Mouse (Mus musculus) hindbrain, postnatal 0 days (tissue): ENCODE data around the gene Cox7a2. TPM values are rescaled to one million over a fixed set of nuclear protein-coding genes. Genes with fewer than 3 reads are reported as not detected.

ENCODE experiments used
- ATAC-seq: fragments of 200-750 bp; cut with Nextera tagmentation; 2 replicates; pipeline ENCODE4 v1.8.0; 2017; ENCODE audit warnings: mild to moderate bottlenecking, moderate TSS enrichment, moderate library complexity
- DNase-seq: peaks from one replicate; pipeline ENCODE4 v3.0.0-alpha.2; 2015; ENCODE audit warnings: low spot score
- H3K27ac ChIP-seq: fragments of 300-500 bp; sonication (generic); 2 replicates; pipeline ENCODE4 v1.5.1; 2014; ENCODE audit warnings: mild to moderate bottlenecking
- H3K27me3 ChIP-seq: fragments of 300-500 bp; sonication (generic); 2 replicates; pipeline ENCODE4 v1.6.1; 2014; ENCODE audit warnings: low read length, mixed read lengths; ENCODE audit not compliant: insufficient read depth
- H3K36me3 ChIP-seq: fragments of 300-500 bp; sonication (generic); 2 replicates; pipeline ENCODE4 v1.6.1; 2014; ENCODE audit warnings: low read length, mixed read lengths; ENCODE audit not compliant: insufficient read depth
- H3K4me1 ChIP-seq: fragments of 300-500 bp; sonication (generic); 2 replicates; pipeline ENCODE4 v1.6.1; 2014; ENCODE audit warnings: antibody characterized with exemption, low read length, mixed read lengths; ENCODE audit not compliant: insufficient read depth
- H3K4me2 ChIP-seq: fragments of 300-500 bp; sonication (generic); 2 replicates; pipeline ENCODE4 v1.6.1; 2014; ENCODE audit warnings: low read depth, mild to moderate bottlenecking, low read length, moderate library complexity, mixed read lengths
- H3K4me3 ChIP-seq: fragments of 300-500 bp; sonication (generic); 2 replicates; pipeline ENCODE4 v1.5.1; 2014; ENCODE audit warnings: low read length
- H3K9ac ChIP-seq: fragments of 300-500 bp; sonication (generic); replicated peaks from 2 replicates; pipeline ENCODE4 v1.6.1; 2014; ENCODE audit warnings: mild to moderate bottlenecking, low read length, moderate library complexity, mixed read lengths
- H3K9me3 ChIP-seq: fragments of 300-500 bp; sonication (generic); 2 replicates; pipeline ENCODE4 v1.6.1; 2016; ENCODE audit warnings: low read length, mixed read lengths
- CTCF ChIP-seq: IDR thresholded peaks from 2 replicates; pipeline ENCODE4 v1.5.1; 2016; ENCODE audit warnings: antibody characterized with exemption, control low read depth, low read depth
- WGBS: fragments of 180-500 bp; shearing (Covaris S2); extraction: QIAGEN DNeasy Blood & Tissue Kit; methylation state at CpG from one replicate; pipeline ENCODE4 v1.1.7; 2014; 5-methylcytosine and 5-hydroxymethylcytosine counted together
- polyA plus RNA-seq: library from polyadenylated mRNA; unstranded; fragments of >200 nt; fragmentation: Nextera tagmentation; extraction: Ambion mirVana; gene quantifications from 2 replicates; pipeline ENCODE4 v1.2.1, GENCODE M21; 2015
- total RNA-seq: library from RNA; depleted of rRNA; stranded (reverse); fragments of >200 nt; gene quantifications from 2 replicates; pipeline ENCODE4 v1.2.3, GENCODE M21; 2014

The Cox7a2 gene
- total and polyA plus RNA-seq, 2 experiments from 2014 or later: 422 to 1,136 TPM

DNA sequence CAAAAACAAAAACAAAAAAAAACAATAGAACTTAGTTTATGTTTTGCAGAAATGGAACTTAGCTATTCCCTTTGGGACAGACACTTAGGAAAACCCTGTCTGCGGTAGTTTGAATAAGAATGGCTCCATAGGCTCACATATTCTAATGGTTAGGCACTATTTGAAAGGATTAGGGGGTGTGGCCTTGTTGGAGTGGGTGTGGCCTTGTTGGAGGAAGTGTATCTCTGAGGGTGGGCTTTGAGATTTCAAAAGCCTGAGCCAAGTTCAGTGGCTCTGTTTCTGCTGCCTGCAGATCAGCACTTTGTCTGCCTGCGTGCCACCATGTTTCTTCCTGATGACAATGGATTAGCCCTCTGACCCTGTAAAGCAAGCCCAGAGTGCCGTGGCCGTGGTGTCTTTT lies 14.6 kb downstream of the Cox7a2 start:
- WGBS: 42% methylated on average over 4 of the region's 4 CpGs
- Histone ChIP-seq H3K4me1 (no peaks in the 10 kb centered on the region), H3K27me3 (no peaks in the 10 kb centered on the region), H3K36me3 (no peaks in the 10 kb centered on the region), H3K4me3 (no peak overlapping the region), H3K4me2 (no peak overlapping the region), H3K9ac (no peak overlapping the region), H3K27ac (no peak overlapping the region), H3K9me3 (no peaks in the 10 kb centered on the region)
- no peak for ATAC-seq
- no peak for DNase-seq
- no peak for TF ChIP-seq CTCF

GRCm38 (mm10) chr9:79735608-79736007 lies 24.1 kb downstream of the Cox7a2 start:
- ATAC-seq: no peak
- H3K27me3 ChIP-seq: no peaks in the 10 kb centered on the region
- no peak overlapping the region for H3K4me2 ChIP-seq
- WGBS: 89% methylated on average over 6 of the region's 6 CpGs
- no peak overlapping the region for H3K9ac ChIP-seq
- no peaks in the 10 kb centered on the region for H3K36me3 ChIP-seq
- no peak for DNase-seq
- TF ChIP-seq CTCF: no peak
- H3K4me3 ChIP-seq: no peak overlapping the region
- no peaks in the 10 kb centered on the region for H3K4me1 ChIP-seq
- H3K9me3 ChIP-seq: no peaks in the 10 kb centered on the region
- H3K27ac ChIP-seq: no peak overlapping the region

GRCm38 (mm10) chr9:79730301-79730700 lies 29.4 kb downstream of the Cox7a2 start:
- no peaks in the 10 kb centered on the region for H3K4me1 ChIP-seq
- no peak overlapping the region for H3K4me2 ChIP-seq
- 85% methylated on average over 5 of the region's 5 CpGs for whole genome bisulfite sequencing
- H3K9ac ChIP-seq: no peak overlapping the region
- H3K27me3 ChIP-seq: no peaks in the 10 kb centered on the region
- no peaks in the 10 kb centered on the region for H3K9me3 ChIP-seq
- no peak for TF ChIP-seq CTCF
- no peak overlapping the region for H3K27ac ChIP-seq
- DNase-seq (no peak), ATAC-seq (no peak)
- no peak overlapping the region for H3K4me3 ChIP-seq
- H3K36me3 ChIP-seq: no peaks in the 10 kb centered on the region

DNA sequence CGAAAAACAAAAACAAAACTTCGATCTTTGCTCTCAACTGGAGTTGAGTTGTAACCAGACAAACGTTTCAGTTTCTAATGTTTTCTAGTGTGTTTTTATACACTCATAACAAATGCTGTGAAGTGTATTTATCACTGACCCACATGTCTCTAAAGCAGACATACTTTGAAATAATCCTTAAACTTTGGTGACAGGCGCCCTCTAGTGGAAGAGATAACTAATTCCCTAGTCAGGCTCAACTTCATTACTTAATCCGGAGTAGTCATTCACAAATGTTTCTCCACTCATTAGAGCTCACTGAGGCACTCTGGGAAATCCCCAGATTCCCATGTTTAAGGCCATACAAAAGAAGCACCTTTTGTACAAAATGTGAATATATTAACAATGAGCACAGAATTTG lies 36.6 kb downstream of the Cox7a2 start:
- Histone ChIP-seq H3K9me3 (no peaks in the 10 kb centered on the region), H3K27ac (no peak overlapping the region), H3K4me3 (no peak overlapping the region), H3K4me2 (no peak overlapping the region), H3K4me1 (peaks cover 8% of the 10 kb centered on the region; the same call in 1 of the 2 replicates), H3K36me3 (no peaks in the 10 kb centered on the region), H3K27me3 (peaks cover 8% of the 10 kb centered on the region; the same call in 1 of the 2 replicates), H3K9ac (no peak overlapping the region)
- peak; percentile 77 for TF ChIP-seq CTCF
- ATAC-seq (peak; percentile 44; the same call in 1 of the 2 replicates), DNase-seq (peak; percentile 86)
- WGBS: 36% methylated on average over 5 of the region's 5 CpGs

DNA sequence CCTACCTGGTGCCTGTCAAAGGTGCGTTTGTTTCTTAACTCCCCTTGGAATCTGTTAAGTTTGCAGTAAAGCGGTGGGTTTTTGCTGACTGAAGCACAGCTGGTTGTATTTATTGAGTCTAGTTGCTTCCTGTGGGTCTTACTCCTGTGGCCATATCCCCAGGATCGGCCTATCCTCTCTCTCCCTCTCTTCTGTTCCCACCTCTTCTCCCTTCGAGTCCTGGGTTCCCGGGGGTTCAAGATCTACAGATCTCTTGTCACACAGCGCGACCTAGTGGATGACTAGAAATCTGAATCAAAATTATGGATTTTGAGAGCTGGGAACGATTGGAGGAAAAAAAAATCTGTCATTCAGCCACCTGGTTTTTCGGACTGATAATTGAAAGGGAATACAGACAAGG lies 38.6 kb downstream of the Cox7a2 start:
- 0 out of 2 replicates have a peak overlapping the region, but pooled peaks have one; percentile 4 for H3K4me3 ChIP-seq
- peak; percentile 81 for TF ChIP-seq CTCF
- WGBS: 8% methylated on average over 9 of the region's 9 CpGs
- no peak overlapping the region for H3K27ac ChIP-seq
- no peak overlapping the region for H3K9ac ChIP-seq
- H3K27me3 ChIP-seq: peaks cover 8% of the 10 kb centered on the region; the same call in 1 of the 2 replicates
- H3K36me3 ChIP-seq: no peaks in the 10 kb centered on the region
- H3K4me2 ChIP-seq: peak overlapping the region; percentile 43
- peaks cover 8% of the 10 kb centered on the region; the same call in 1 of the 2 replicates for H3K4me1 ChIP-seq
- ATAC-seq (peak; percentile 52; the same call in 1 of the 2 replicates), DNase-seq (peak; percentile 89)
- no peaks in the 10 kb centered on the region for H3K9me3 ChIP-seq

DNA sequence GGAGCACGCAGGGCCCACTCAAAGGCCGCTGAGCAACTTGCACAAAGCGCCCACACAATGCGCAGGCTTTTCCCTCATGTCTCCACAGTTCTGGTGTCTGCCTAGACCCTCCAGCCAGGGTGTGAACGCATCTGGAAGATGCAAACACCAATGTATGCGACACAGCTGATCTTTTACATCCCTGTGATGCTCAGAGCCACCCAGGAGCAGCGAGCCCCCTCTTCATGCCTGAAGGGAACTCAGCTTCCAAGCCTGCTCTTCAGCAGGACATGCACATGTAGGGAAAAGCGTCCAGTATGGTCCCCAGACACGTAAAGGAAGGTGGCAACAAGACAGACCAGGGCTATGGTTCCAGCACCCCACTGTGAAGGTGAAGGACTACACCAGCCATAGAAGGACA lies 39.5 kb downstream of the Cox7a2 start:
- ATAC-seq: no peak
- Histone ChIP-seq H3K4me2 (no peak overlapping the region), H3K9me3 (no peaks in the 10 kb centered on the region), H3K27me3 (peaks cover 8% of the 10 kb centered on the region; the same call in 1 of the 2 replicates), H3K4me1 (peaks cover 8% of the 10 kb centered on the region; the same call in 1 of the 2 replicates), H3K27ac (no peak overlapping the region), H3K9ac (no peak overlapping the region), H3K4me3 (no peak overlapping the region), H3K36me3 (no peaks in the 10 kb centered on the region)
- TF ChIP-seq CTCF: no peak
- DNase-seq: no peak
- WGBS: 34% methylated on average over 9 of the region's 9 CpGs

DNA sequence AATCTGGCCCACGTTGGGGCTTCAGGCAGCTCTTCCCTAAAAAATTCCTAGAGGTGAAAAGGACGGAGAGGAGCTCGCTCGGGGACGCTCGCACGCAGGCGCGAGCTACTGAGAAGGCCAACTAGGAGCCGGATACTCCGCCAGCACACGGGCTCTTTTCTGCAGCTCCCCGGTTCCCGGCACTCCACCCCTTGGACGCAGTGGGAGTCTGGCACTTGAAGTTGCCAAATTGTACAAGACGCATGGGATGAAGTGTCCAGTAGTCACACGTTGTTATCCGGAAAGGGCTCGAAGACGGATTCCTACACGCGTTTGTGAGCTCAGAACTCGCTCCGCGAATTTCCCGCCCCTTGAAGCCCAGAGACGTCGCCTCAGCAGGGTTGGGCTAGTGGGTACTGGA lies 40.2 kb downstream of the Cox7a2 start:
- Histone ChIP-seq H3K4me2 (peak overlapping the region; percentile 86), H3K27me3 (peaks cover 8% of the 10 kb centered on the region; the same call in 1 of the 2 replicates), H3K27ac (no peak overlapping the region), H3K36me3 (no peaks in the 10 kb centered on the region), H3K9ac (no peak overlapping the region), H3K4me1 (peaks cover 10% of the 10 kb centered on the region), H3K4me3 (peak overlapping the region; percentile 48), H3K9me3 (no peaks in the 10 kb centered on the region)
- TF ChIP-seq CTCF: no peak
- 2% methylated on average over 28 of the region's 28 CpGs for WGBS
- peak; percentile 51 for DNase-seq
- ATAC-seq: no peak
